8 mouse cellular contexts compared by ENCODE assay signal in the genomic region with DNA sequence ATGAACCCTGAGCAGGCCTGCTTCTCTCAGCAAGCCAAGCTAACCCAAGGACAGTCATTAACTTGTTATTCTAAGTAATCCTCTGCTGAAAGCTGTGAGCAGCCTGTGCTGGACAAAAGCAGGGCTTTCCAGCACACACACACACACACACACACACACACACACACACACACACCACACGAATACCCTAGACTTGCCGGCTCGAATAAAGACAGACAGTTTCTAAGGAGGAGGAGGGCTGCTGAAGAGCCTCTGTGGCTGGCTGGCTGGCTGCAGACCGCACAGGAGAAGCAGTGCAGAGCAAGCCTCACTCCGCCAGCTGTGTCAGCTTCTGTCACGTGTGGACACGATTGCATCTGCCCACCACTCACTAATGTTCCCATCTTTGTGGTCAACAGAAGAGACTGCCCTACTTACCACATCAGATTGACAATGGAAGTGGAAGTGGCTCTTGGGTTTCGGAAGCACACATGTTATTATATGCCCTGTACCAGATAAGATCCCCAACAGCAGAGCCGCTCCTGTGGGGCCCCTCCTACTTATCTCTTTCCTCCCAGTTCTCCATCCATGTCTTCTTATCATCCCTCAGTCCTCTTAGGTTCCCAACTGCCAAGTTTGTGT.
A peak's percentile ranks its signal among the peaks of the same experiment; 100 is the strongest.
DNase-seq lines count a peak whose midpoint lies in the region; ATAC-seq and TF ChIP-seq lines count a peak whose summit lies in the region.

No protein-coding gene starts in this region.

- H3K9ac ChIP-seq in lung, embryonic 14.5 days: no peak overlapping the region
- no peak overlapping the region for H3K9ac ChIP-seq in stomach, embryonic 16.5 days (ENCODE audit: low read length)

- DNase-seq in lung, embryonic 14.5 days: peak; percentile 68
- no peak for DNase-seq in lung, postnatal 36 days
- peak; percentile 62 for DNase-seq in forebrain, embryonic 10.5 days (ENCODE audit: extremely low spot score, low spot score)
- peak; percentile 49 for DNase-seq in kidney, adult 18-20 months
- no peak for DNase-seq in adrenal gland, adult 18-20 months (ENCODE audit: low spot score in 2 of 2)

- H3K27ac ChIP-seq in lung, embryonic 14.5 days (ENCODE audit: low read depth): peak overlapping the region; percentile 9; the same call in 1 of the 2 replicates
- peak overlapping the region; percentile 79 for H3K27ac ChIP-seq in forebrain, embryonic 10.5 days
- H3K27ac ChIP-seq in stomach, embryonic 16.5 days (ENCODE audit: low read length): peak overlapping the region; percentile 36; the same call in 1 of the 2 replicates

- peak; percentile 86 for ATAC-seq in lung, embryonic 14.5 days (ENCODE audit: insufficient read depth)
- peak; percentile 70 for ATAC-seq in stomach, embryonic 16.5 days (ENCODE audit: insufficient read depth, low FRiP score)
- ATAC-seq in monocyte, adult 5-6 weeks (replicated peaks; ENCODE audit: insufficient number of reproducible peaks, low FRiP score, low TSS enrichment, poor library complexity, severe bottlenecking): no peak

- peak overlapping the region; percentile 27 for H3K4me2 ChIP-seq in lung, embryonic 14.5 days
- peak overlapping the region; percentile 22; the same call in 1 of the 2 replicates for H3K4me2 ChIP-seq in stomach, embryonic 16.5 days (ENCODE audit: low read depth, low read length)

- no peaks in the 10 kb centered on the region for H3K27me3 ChIP-seq in lung, embryonic 14.5 days (ENCODE audit: insufficient read depth, low read length)
- H3K27me3 ChIP-seq in forebrain, embryonic 10.5 days (ENCODE audit: poor library complexity, severe bottlenecking): peaks cover 5% of the 10 kb centered on the region; the same call in 1 of the 2 replicates
- peaks cover 39% of the 10 kb centered on the region for H3K27me3 ChIP-seq in megakaryocyte, embryonic 14.5 days (replicated peaks)
- H3K27me3 ChIP-seq in stomach, embryonic 16.5 days (ENCODE audit: control insufficient read depth, insufficient read depth, low read length): no peaks in the 10 kb centered on the region; the same call in 1 of the 2 replicates

- no peaks in the 10 kb centered on the region for H3K36me3 ChIP-seq in lung, embryonic 14.5 days (ENCODE audit: insufficient read depth)
- no peaks in the 10 kb centered on the region for H3K36me3 ChIP-seq in forebrain, embryonic 10.5 days (replicated peaks)
- H3K36me3 ChIP-seq in megakaryocyte, embryonic 14.5 days (replicated peaks; ENCODE audit: low read length): no peaks in the 10 kb centered on the region
- no peaks in the 10 kb centered on the region for H3K36me3 ChIP-seq in stomach, embryonic 16.5 days (ENCODE audit: control insufficient read depth, insufficient read depth, low read length)

- TF ChIP-seq CTCF in lung, embryonic 14.5 days (IDR thresholded peaks at IDR 0.05; ENCODE audit: low read depth): no peak

- peaks cover 15% of the 10 kb centered on the region for H3K4me1 ChIP-seq in lung, embryonic 14.5 days (ENCODE audit: insufficient read depth)
- peaks cover 69% of the 10 kb centered on the region for H3K4me1 ChIP-seq in forebrain, embryonic 10.5 days
- peaks cover 34% of the 10 kb centered on the region for H3K4me1 ChIP-seq in megakaryocyte, embryonic 14.5 days
- peaks cover 19% of the 10 kb centered on the region for H3K4me1 ChIP-seq in stomach, embryonic 16.5 days (ENCODE audit: control insufficient read depth, insufficient read depth, low read length)

- 13% methylated on average over 9 of the region's 9 CpGs for WGBS in lung, embryonic 14.5 days
- WGBS in forebrain, embryonic 10.5 days: 36% methylated on average over 9 of the region's 9 CpGs
- 13% methylated on average over 9 of the region's 9 CpGs for WGBS in stomach, embryonic 16.5 days

- H3K9me3 ChIP-seq in lung, embryonic 14.5 days (ENCODE audit: low read depth, low read length): no peaks in the 10 kb centered on the region
- H3K9me3 ChIP-seq in forebrain, embryonic 10.5 days: no peaks in the 10 kb centered on the region
- H3K9me3 ChIP-seq in megakaryocyte, embryonic 14.5 days: no peaks in the 10 kb centered on the region
- H3K9me3 ChIP-seq in stomach, embryonic 16.5 days (replicated peaks; ENCODE audit: control insufficient read depth, low read length): no peaks in the 10 kb centered on the region

- no peak overlapping the region for H3K4me3 ChIP-seq in lung, embryonic 14.5 days (ENCODE audit: low read depth, low read length)
- H3K4me3 ChIP-seq in forebrain, embryonic 10.5 days: no peak overlapping the region
- H3K4me3 ChIP-seq in megakaryocyte, embryonic 14.5 days (replicated peaks): peak overlapping the region; percentile 80
- no peak overlapping the region for H3K4me3 ChIP-seq in stomach, embryonic 16.5 days (replicated peaks; ENCODE audit: low read length)

Comparison
In these comparisons a context has a peak if more than half of its experiments do, and no peak if none do; other contexts are left out.
1. DNase-seq: peak in lung, embryonic 14.5 days (single experiment), forebrain, embryonic 10.5 days (single experiment) and kidney, adult 18-20 months (single experiment); none in lung, postnatal 36 days (single experiment) and adrenal gland, adult 18-20 months (0 of 2).
2. H3K27ac ChIP-seq: peak in every context shown above with its lines; median percentile 79 in forebrain, embryonic 10.5 days; 36 in stomach, embryonic 16.5 days; 9 in lung, embryonic 14.5 days.